Mouse (Mus musculus) c-Kit-positive CD71-negative TER-119-negative erythroid progenitor cells, embryonic 14.5 days (primary cell): ENCODE results near the gene Iars2.

Source experiments
- DNase-seq: peaks from one replicate; pipeline ENCODE4 v3.0.0-alpha.2; 2013; ENCODE audit warnings: low read depth

Gene Iars2

GRCm38 (mm10) chr1:185328721-185329610 is at the start of gene Iars2:
TSS of gene Iars2 (minus strand) at chr1:185329396.
- peak; percentile 78 for DNase-seq

- no peak for DNase-seq
These were observed 48.2 kb upstream of the Iars2 start for GRCm38 (mm10) chr1:185377429-185377828.

GRCm38 (mm10) chr1:185376390-185376789 is 47.2 kb upstream of the Iars2 start:
- no peak for DNase-seq

GRCm38 (mm10) chr1:185369979-185370378 is 40.8 kb upstream of the Iars2 start:
- DNase-seq = no peak

GRCm38 (mm10) chr1:185367383-185367782 is 38.2 kb upstream of the Iars2 start:
- no peak for DNase-seq

- no peak for DNase-seq
These were observed 35.0 kb upstream of the Iars2 start for GRCm38 (mm10) chr1:185364183-185364540.

- peak; percentile 41 for DNase-seq
These were observed 34.5 kb upstream of the Iars2 start for GRCm38 (mm10) chr1:185363526-185364182.

GRCm38 (mm10) chr1:185362677-185363520 is 33.7 kb upstream of the Iars2 start, which contains the start of gene Eprs:
TSS of gene Eprs (plus strand) at chr1:185363044.
- DNase-seq = peak; percentile 96

GRCm38 (mm10) chr1:185358211-185358610 is 29.0 kb upstream of the Iars2 start:
- no peak for DNase-seq

GRCm38 (mm10) chr1:185356246-185356645 is 27.1 kb upstream of the Iars2 start:
- no peak for DNase-seq

GRCm38 (mm10) chr1:185354731-185355130 is 25.5 kb upstream of the Iars2 start:
- DNase-seq = no peak

- no peak for DNase-seq
These were observed 24.2 kb upstream of the Iars2 start for GRCm38 (mm10) chr1:185353351-185353750.

- DNase-seq = no peak
These were observed 23.0 kb upstream of the Iars2 start for GRCm38 (mm10) chr1:185352151-185352550.

GRCm38 (mm10) chr1:185350611-185351010 is 21.4 kb upstream of the Iars2 start:
- no peak for DNase-seq

GRCm38 (mm10) chr1:185349741-185350140 is 20.5 kb upstream of the Iars2 start:
- no peak for DNase-seq

- no peak for DNase-seq
These were observed 17.0 kb upstream of the Iars2 start for GRCm38 (mm10) chr1:185346188-185346587.

- DNase-seq = no peak
These were observed 14.2 kb upstream of the Iars2 start for GRCm38 (mm10) chr1:185343422-185343821.

- DNase-seq = no peak
These were observed 13.2 kb upstream of the Iars2 start for GRCm38 (mm10) chr1:185342441-185342840.

GRCm38 (mm10) chr1:185336535-185336934 is 7.3 kb upstream of the Iars2 start:
- no peak for DNase-seq

- no peak for DNase-seq
These were observed 6.1 kb upstream of the Iars2 start for GRCm38 (mm10) chr1:185335231-185335765.

GRCm38 (mm10) chr1:185334136-185334535 is 4.9 kb upstream of the Iars2 start:
- DNase-seq = no peak

- DNase-seq = no peak
These were observed 4.5 kb upstream of the Iars2 start for GRCm38 (mm10) chr1:185333651-185334050.
